8 mouse cellular contexts compared by ENCODE assay signal in the genomic region with DNA sequence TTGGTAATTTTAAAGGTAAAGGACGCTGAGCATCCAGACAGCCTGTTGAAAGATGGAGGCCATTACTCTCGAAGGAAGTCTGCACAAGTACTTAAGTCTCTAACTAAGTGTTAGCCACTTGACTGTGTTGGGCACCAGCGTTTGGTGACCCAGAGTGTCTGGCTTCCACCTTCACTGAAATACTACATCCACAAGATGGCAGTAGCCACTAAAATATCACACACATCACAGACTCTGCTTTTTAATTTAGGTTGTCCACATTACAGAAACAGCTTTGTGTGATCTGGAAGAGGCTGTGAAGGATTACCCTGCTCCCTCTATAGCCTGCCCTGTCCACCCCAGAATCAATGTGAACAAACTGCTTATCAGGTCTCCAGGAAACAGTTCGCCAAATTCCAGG.
A peak's percentile ranks its signal among the peaks of the same experiment; 100 is the strongest.
DNase-seq lines count a peak whose midpoint lies in the region; ATAC-seq lines count a peak whose summit lies in the region.

No protein-coding gene starts in this region.

- H3K9me3 ChIP-seq in hindbrain, embryonic 14.5 days (ENCODE audit: control insufficient read depth, low read length), result no peaks in the 10 kb centered on the region; the same call in 1 of the 2 replicates

- 37% methylated on average over 4 of the region's 4 CpGs for WGBS in hindbrain, embryonic 14.5 days

- H3K27me3 ChIP-seq in hindbrain, embryonic 14.5 days (ENCODE audit: control insufficient read depth, insufficient read depth, low read length), result no peaks in the 10 kb centered on the region

- DNase-seq in gastrocnemius, adult 18-20 months (ENCODE audit: low spot score), result peak; percentile 30
- DNase-seq in gastrocnemius, postnatal 36 days, result no peak
- peak; percentile 36 for DNase-seq in A20 (ENCODE audit: low read depth, low spot score)
- DNase-seq in adipocyte (ENCODE audit: low spot score), result peak; percentile 12
- peak; percentile 85 for DNase-seq in hindbrain, embryonic 14.5 days (ENCODE audit: low spot score)
- DNase-seq in lung, postnatal 10 days, result peak; percentile 29
- peak; percentile 23 for DNase-seq in right cerebral cortex, postnatal 4 days
- no peak for DNase-seq in adrenal gland, postnatal 36 days

- no peak overlapping the region for H3K27ac ChIP-seq in hindbrain, embryonic 14.5 days

- peak; percentile 51; the same call in 1 of the 2 replicates for ATAC-seq in hindbrain, embryonic 14.5 days (ENCODE audit: low FRiP score)

- H3K36me3 ChIP-seq in hindbrain, embryonic 14.5 days (replicated peaks; ENCODE audit: control insufficient read depth, insufficient read depth), result no peaks in the 10 kb centered on the region

- no peak overlapping the region for H3K4me2 ChIP-seq in hindbrain, embryonic 14.5 days (replicated peaks)

- intact Hi-C loops in gastrocnemius, postnatal 36 days (cut with DNase I), result loop anchor here (5.0 kb wide), 1 partner anchor 430 kb away; no protein-coding TSS in a partner anchor

- no peak overlapping the region for H3K9ac ChIP-seq in hindbrain, embryonic 14.5 days

- H3K4me1 ChIP-seq in hindbrain, embryonic 14.5 days (replicated peaks; ENCODE audit: control insufficient read depth, insufficient read depth, low read length), result no peaks in the 10 kb centered on the region

- no peak overlapping the region for H3K4me3 ChIP-seq in hindbrain, embryonic 14.5 days (replicated peaks; ENCODE audit: low read length)

Comparison
In these comparisons a context has a peak if more than half of its experiments do, and no peak if none do; other contexts are left out.
1. DNase-seq: peak in gastrocnemius, adult 18-20 months (single experiment), A20 (single experiment), adipocyte (single experiment), hindbrain, embryonic 14.5 days (single experiment), lung, postnatal 10 days (single experiment) and right cerebral cortex, postnatal 4 days (single experiment); none in gastrocnemius, postnatal 36 days (0 of 2) and adrenal gland, postnatal 36 days (0 of 2).